ENCODE assay signal across 9 mouse cellular contexts in the genomic region with DNA sequence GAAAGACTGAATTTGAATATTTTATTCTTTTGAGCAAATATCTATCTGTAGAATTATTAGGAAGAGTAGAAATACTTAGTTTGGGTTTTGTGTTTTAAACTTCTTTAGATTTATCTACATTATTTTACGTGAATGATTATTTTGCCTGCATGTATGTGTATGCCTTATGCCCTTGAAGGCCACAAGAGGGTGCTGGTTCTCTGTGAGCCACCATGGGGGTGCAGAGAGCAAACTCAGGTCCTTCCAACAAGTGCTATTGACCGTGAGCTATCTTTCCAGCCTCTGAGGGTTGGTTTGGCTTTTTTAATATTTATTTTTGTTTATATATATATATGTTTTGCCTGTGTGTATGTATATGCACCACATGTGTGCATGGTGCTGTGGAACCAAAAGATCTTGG. TPM values are rescaled to one million over a fixed set of nuclear protein-coding genes. Genes with fewer than 3 reads are reported as not detected.
DNase-seq lines count a peak whose midpoint lies in the region; ATAC-seq and TF ChIP-seq lines count a peak whose summit lies in the region.
"Had no signal": no experiment of that assay in that cellular context is flagged by ENCODE, and none has a peak within 500 bp of the region (broad histone marks: within the 10 kb centered on the region; RNA-seq: fewer than 3 reads in every experiment).

No protein-coding gene starts in this region.

- H3K9ac ChIP-seq in limb, embryonic 11.5 days (ENCODE audit: low read length), result no peak overlapping the region
- H3K9ac ChIP-seq in lung, embryonic 14.5 days, result no peak overlapping the region
- H3K9ac ChIP-seq: liver, embryonic 13.5 days had no signal

- H3K9me3 ChIP-seq in limb, embryonic 11.5 days (ENCODE audit: control insufficient read depth, low read length), result no peaks in the 10 kb centered on the region
- no peaks in the 10 kb centered on the region for H3K9me3 ChIP-seq in limb, embryonic 10.5 days (replicated peaks)
- H3K9me3 ChIP-seq in lung, embryonic 14.5 days (ENCODE audit: low read depth, low read length), result no peaks in the 10 kb centered on the region
- H3K9me3 ChIP-seq: liver, embryonic 13.5 days had no signal

- peak; percentile 66 for TF ChIP-seq CTCF in cerebellum, adult 2 months (IDR thresholded peaks at IDR 0.05; ENCODE audit: borderline replicate concordance, insufficient read depth, low read depth, low read length)
- TF ChIP-seq CTCF in lung, embryonic 14.5 days (IDR thresholded peaks at IDR 0.05; ENCODE audit: low read depth), result peak; percentile 68

- H3K27me3 ChIP-seq in cerebellum, adult 2 months (ENCODE audit: control insufficient read depth, insufficient read depth, low read length), result no peaks in the 10 kb centered on the region
- no peaks in the 10 kb centered on the region for H3K27me3 ChIP-seq in limb, embryonic 11.5 days (ENCODE audit: control insufficient read depth, insufficient read depth, low read length)
- no peaks in the 10 kb centered on the region for H3K27me3 ChIP-seq in limb, embryonic 10.5 days (ENCODE audit: low read depth, poor library complexity, severe bottlenecking)
- no peaks in the 10 kb centered on the region for H3K27me3 ChIP-seq in lung, embryonic 14.5 days (ENCODE audit: insufficient read depth, low read length)
- H3K27me3 ChIP-seq: liver, embryonic 13.5 days had no signal

- DNase-seq in cerebellum, adult 2 months, result peak; percentile 19 to 24
- no peak for DNase-seq in cerebellum, postnatal 4 days (ENCODE audit: low spot score in 2 of 2)
- DNase-seq in limb, embryonic 11.5 days (ENCODE audit: low spot score), result peak; percentile 27
- DNase-seq in limb, embryonic 10.5 days (ENCODE audit: low spot score), result no peak
- peak; percentile 14 to 37 for DNase-seq in cerebellum, postnatal 25 days
- DNase-seq in lung, embryonic 14.5 days, result peak; percentile 50
- DNase-seq in urinary bladder, postnatal 4 days (ENCODE audit: low spot score in 2 of 2), result no peak
- no peak for DNase-seq in ovary, adult 18-20 months (ENCODE audit: low spot score)
- DNase-seq: liver, embryonic 13.5 days had no signal

- H3K4me3 ChIP-seq in cerebellum, adult 2 months (replicated peaks; ENCODE audit: insufficient read depth, low read depth, low read length), result no peak overlapping the region
- no peak overlapping the region for H3K4me3 ChIP-seq in limb, embryonic 11.5 days (ENCODE audit: low read depth, low read length)
- no peak overlapping the region for H3K4me3 ChIP-seq in limb, embryonic 10.5 days
- no peak overlapping the region for H3K4me3 ChIP-seq in lung, embryonic 14.5 days (ENCODE audit: low read depth, low read length)
- H3K4me3 ChIP-seq: liver, embryonic 13.5 days had no signal

- no peaks in the 10 kb centered on the region for H3K4me1 ChIP-seq in cerebellum, adult 2 months (ENCODE audit: control insufficient read depth, insufficient read depth, low read length)
- no peaks in the 10 kb centered on the region for H3K4me1 ChIP-seq in limb, embryonic 11.5 days (ENCODE audit: control insufficient read depth, insufficient read depth, low read length)
- H3K4me1 ChIP-seq in limb, embryonic 10.5 days, result no peaks in the 10 kb centered on the region
- no peaks in the 10 kb centered on the region for H3K4me1 ChIP-seq in lung, embryonic 14.5 days (ENCODE audit: insufficient read depth)
- H3K4me1 ChIP-seq: liver, embryonic 13.5 days had no signal

- no peak for TF ChIP-seq POLR2A in cerebellum, adult 2 months (IDR thresholded peaks at IDR 0.05; ENCODE audit: borderline replicate concordance, insufficient read depth, low read length)

- no peak overlapping the region for H3K27ac ChIP-seq in cerebellum, adult 2 months (ENCODE audit: insufficient read depth, low read length)
- no peak overlapping the region for H3K27ac ChIP-seq in limb, embryonic 11.5 days (replicated peaks; ENCODE audit: low read depth, low read length)
- no peak overlapping the region for H3K27ac ChIP-seq in limb, embryonic 10.5 days
- H3K27ac ChIP-seq in lung, embryonic 14.5 days (ENCODE audit: low read depth), result no peak overlapping the region
- H3K27ac ChIP-seq: liver, embryonic 13.5 days had no signal

- ATAC-seq in limb, embryonic 11.5 days (ENCODE audit: insufficient number of reproducible peaks, low FRiP score, low TSS enrichment, low read depth), result no peak
- ATAC-seq in lung, embryonic 14.5 days (ENCODE audit: insufficient read depth), result no peak

- 64% methylated on average over 2 of the region's 2 CpGs for WGBS in cerebellum, adult 2 months
- 86% methylated on average over 2 of the region's 2 CpGs for WGBS in limb, embryonic 11.5 days
- WGBS in limb, embryonic 10.5 days, result 81% methylated on average over 2 of the region's 2 CpGs
- WGBS in lung, embryonic 14.5 days, result 74% methylated on average over 2 of the region's 2 CpGs

- peaks cover 4% of the 10 kb centered on the region; the same call in 1 of the 2 replicates for H3K36me3 ChIP-seq in limb, embryonic 11.5 days (ENCODE audit: control insufficient read depth, insufficient read depth, low read length)
- H3K36me3 ChIP-seq in limb, embryonic 10.5 days, result peaks cover 96% of the 10 kb centered on the region
- peaks cover 82% of the 10 kb centered on the region for H3K36me3 ChIP-seq in lung, embryonic 14.5 days (ENCODE audit: insufficient read depth)

- no peak overlapping the region for H3K4me2 ChIP-seq in limb, embryonic 11.5 days (ENCODE audit: low read depth, severe bottlenecking)
- no peak overlapping the region for H3K4me2 ChIP-seq in lung, embryonic 14.5 days
- H3K4me2 ChIP-seq: liver, embryonic 13.5 days had no signal

RNA-seq across cellular contexts. Expression of a gene that starts 28.9 kb away (rescaled TPM):
- 775 and 836 TPM in 2 replicates for polyA plus RNA-seq in cerebellum, adult 2 months (2012; rRNA removed)
- polyA plus RNA-seq in limb, embryonic 11.5 days (2014; fragmentation: Nextera tagmentation; extraction: Ambion mirVana), result 503 and 513 TPM in 2 replicates
- 452 and 454 TPM in 2 replicates for polyA plus RNA-seq in limb, embryonic 10.5 days (2016; fragmentation: Nextera tagmentation; extraction: Ambion mirVana)
- polyA plus RNA-seq in lung, embryonic 14.5 days (2014; fragmentation: Nextera tagmentation; extraction: Ambion mirVana), result 397 and 400 TPM in 2 replicates

Comparison
In these comparisons a context has a peak if more than half of its experiments do, and no peak if none do; other contexts are left out.
1. DNase-seq: peak in cerebellum, adult 2 months (2 of 2), limb, embryonic 11.5 days (single experiment), cerebellum, postnatal 25 days (2 of 2) and lung, embryonic 14.5 days (single experiment); none in cerebellum, postnatal 4 days (0 of 2), limb, embryonic 10.5 days (single experiment), urinary bladder, postnatal 4 days (0 of 2) and ovary, adult 18-20 months (single experiment).